Mouse (Mus musculus) adrenal gland, adult (tissue): ENCODE results near the gene Cyth3.

Experiments used
- DNase-seq, 2 experiments: peaks; one replicate each; pipeline ENCODE4 v3.0.0; 2022 to 2023; ENCODE audit warnings: low spot score in 1 of 2; ENCODE audit not compliant: inconsistent age in 2 of 2

The Cyth3 gene

GRCm38 (mm10) chr5:143659021-143659523 lies 36.8 kb downstream of the Cyth3 start:
- no peak for DNase-seq

GRCm38 (mm10) chr5:143663074-143663687 lies 40.9 kb downstream of the Cyth3 start:
- DNase-seq = peak in 1 of 2 experiments; percentile 58

GRCm38 (mm10) chr5:143665561-143665960 lies 43.3 kb downstream of the Cyth3 start:
- no peak for DNase-seq

- no peak for DNase-seq
Observed at GRCm38 (mm10) chr5:143666015-143666414, 43.8 kb downstream of the Cyth3 start.

- peak; percentile 53 to 75 for DNase-seq
Observed at GRCm38 (mm10) chr5:143668884-143669283, 46.6 kb downstream of the Cyth3 start.

- peak; percentile 58 to 86 for DNase-seq
Observed at GRCm38 (mm10) chr5:143669393-143669792, 47.1 kb downstream of the Cyth3 start.

- no peak for DNase-seq
Observed at GRCm38 (mm10) chr5:143669839-143670238, 47.6 kb downstream of the Cyth3 start.

- peak in 1 of 2 experiments; percentile 68 for DNase-seq
Observed at GRCm38 (mm10) chr5:143670740-143671415, 48.6 kb downstream of the Cyth3 start.

GRCm38 (mm10) chr5:143674576-143674975 lies 52.3 kb downstream of the Cyth3 start:
- DNase-seq = peak; percentile 76 to 82

- no peak for DNase-seq
Observed at GRCm38 (mm10) chr5:143676218-143676985, 54.2 kb downstream of the Cyth3 start.

GRCm38 (mm10) chr5:143677363-143677762 lies 55.1 kb downstream of the Cyth3 start:
- DNase-seq = peak in 1 of 2 experiments; percentile 53

- peak in 1 of 2 experiments; percentile 78 for DNase-seq
Observed at GRCm38 (mm10) chr5:143678634-143679271, 56.5 kb downstream of the Cyth3 start.

- no peak for DNase-seq
Observed at GRCm38 (mm10) chr5:143679654-143680053, 57.4 kb downstream of the Cyth3 start.

GRCm38 (mm10) chr5:143683696-143684095 lies 61.4 kb downstream of the Cyth3 start:
- no peak for DNase-seq

- no peak for DNase-seq
Observed at GRCm38 (mm10) chr5:143684911-143685390, 62.7 kb downstream of the Cyth3 start.

- DNase-seq = no peak
Observed at GRCm38 (mm10) chr5:143686456-143686855, 64.2 kb downstream of the Cyth3 start.

- no peak for DNase-seq
Observed at GRCm38 (mm10) chr5:143687589-143687988, 65.3 kb downstream of the Cyth3 start.

GRCm38 (mm10) chr5:143690392-143690791 lies 68.1 kb downstream of the Cyth3 start:
- no peak for DNase-seq

GRCm38 (mm10) chr5:143690926-143691325 lies 68.7 kb downstream of the Cyth3 start:
- no peak for DNase-seq

- DNase-seq = no peak
Observed at GRCm38 (mm10) chr5:143696323-143696722, 74.1 kb downstream of the Cyth3 start.

GRCm38 (mm10) chr5:143698454-143698853 lies 76.2 kb downstream of the Cyth3 start:
- DNase-seq = no peak
